25 mouse cellular contexts compared by ENCODE assay signal in the genomic region with DNA sequence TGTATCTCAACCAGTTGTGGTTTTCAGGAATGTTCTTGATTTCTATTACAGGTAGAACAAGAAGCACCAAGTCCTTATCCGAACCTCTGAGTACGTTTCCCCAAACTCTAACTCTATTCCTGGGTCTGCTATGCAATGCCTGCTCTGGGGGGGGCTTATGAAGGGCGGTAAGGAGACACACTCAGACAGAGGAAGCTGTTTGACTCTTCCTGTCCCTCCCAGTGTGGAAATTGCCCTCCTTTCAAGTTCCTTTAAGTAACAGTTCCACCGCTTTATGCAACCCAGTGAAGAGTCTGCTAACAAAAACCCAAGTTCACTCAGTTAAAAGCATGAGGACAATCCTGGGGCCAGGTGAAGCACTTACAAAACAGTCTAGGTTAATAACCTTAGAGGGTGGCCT. TPM values are rescaled to one million over a fixed set of nuclear protein-coding genes. Genes with fewer than 3 reads are reported as not detected.
A peak's percentile ranks its signal among the peaks of the same experiment; 100 is the strongest.
DNase-seq lines count a peak whose midpoint lies in the region; ATAC-seq and TF ChIP-seq lines count a peak whose summit lies in the region.
"Had no signal": no experiment of that assay in that cellular context is flagged by ENCODE, and none has a peak within 500 bp of the region (broad histone marks: within the 10 kb centered on the region; RNA-seq: fewer than 3 reads in every experiment).

No protein-coding gene starts in this region.

- DNase-seq in kidney, postnatal 0 days (ENCODE audit: low spot score), result peak; percentile 9
- DNase-seq in kidney, adult 18-20 months, result no peak
- peak; percentile 36 for DNase-seq in lung, postnatal 36 days
- DNase-seq in lung, adult 18-20 months, result no peak
- peak; percentile 12 for DNase-seq in fibroblast of lung, adult 2 months (ENCODE audit: low read depth)
- no peak for DNase-seq in stomach, postnatal 0 days (ENCODE audit: low spot score)
- no peak for DNase-seq in T-cell, adult 2 months (ENCODE audit: low spot score)
- DNase-seq: adrenal gland, postnatal 10 days; cerebellum, adult 18-20 months; cerebellum, postnatal 25 days; gastrocnemius, postnatal 25 days; heart, postnatal 14 days; kidney, postnatal 10 days; right cerebral cortex, postnatal 4 days had no signal

- TF ChIP-seq EP300 in stomach, postnatal 0 days (optimal IDR thresholded peaks at IDR 0.05), result no peak

- ATAC-seq in kidney, postnatal 0 days (replicated peaks; ENCODE audit: low FRiP score, low read depth), result no peak
- no peak for ATAC-seq in stomach, postnatal 0 days (ENCODE audit: low FRiP score, low TSS enrichment)
- no peak for ATAC-seq in forebrain, embryonic 12.5 days (ENCODE audit: low FRiP score)
- ATAC-seq: forebrain, embryonic 15.5 days; intestine, embryonic 15.5 days had no signal

- 53% methylated on average over 4 of the region's 4 CpGs for WGBS in kidney, postnatal 0 days
- WGBS in stomach, postnatal 0 days, result 56% methylated on average over 4 of the region's 4 CpGs
- 70% methylated on average over 4 of the region's 4 CpGs for WGBS in forebrain, embryonic 12.5 days

- no peak overlapping the region for H3K4me3 ChIP-seq in kidney, postnatal 0 days (replicated peaks; ENCODE audit: low read depth, low read length)
- H3K4me3 ChIP-seq in stomach, postnatal 0 days (ENCODE audit: low read depth, low read length), result no peak overlapping the region
- H3K4me3 ChIP-seq in forebrain, embryonic 12.5 days (replicated peaks), result no peak overlapping the region
- H3K4me3 ChIP-seq: forebrain, embryonic 15.5 days; heart, embryonic 12.5 days; hindbrain, embryonic 15.5 days; intestine, embryonic 15.5 days; limb, embryonic 10.5 days; lung, embryonic 15.5 days had no signal

- H3K27me3 ChIP-seq in kidney, postnatal 0 days (ENCODE audit: insufficient read depth, low read length), result no peaks in the 10 kb centered on the region
- no peaks in the 10 kb centered on the region for H3K27me3 ChIP-seq in stomach, postnatal 0 days (ENCODE audit: control insufficient read depth, insufficient read depth, low read length)
- H3K27me3 ChIP-seq in forebrain, embryonic 12.5 days, result no peaks in the 10 kb centered on the region
- H3K27me3 ChIP-seq: forebrain, embryonic 15.5 days; heart, embryonic 12.5 days; hindbrain, embryonic 15.5 days; intestine, embryonic 15.5 days; lung, embryonic 15.5 days had no signal

- H3K9ac ChIP-seq in kidney, postnatal 0 days (ENCODE audit: low read depth, low read length), result no peak overlapping the region
- H3K9ac ChIP-seq in stomach, postnatal 0 days (ENCODE audit: low read length), result no peak overlapping the region
- H3K9ac ChIP-seq in forebrain, embryonic 12.5 days, result no peak overlapping the region
- H3K9ac ChIP-seq: forebrain, embryonic 15.5 days; heart, embryonic 12.5 days; hindbrain, embryonic 15.5 days; intestine, embryonic 15.5 days; lung, embryonic 15.5 days had no signal

- H3K36me3 ChIP-seq in kidney, postnatal 0 days (ENCODE audit: insufficient read depth, low read length), result no peaks in the 10 kb centered on the region
- H3K36me3 ChIP-seq in stomach, postnatal 0 days (ENCODE audit: control insufficient read depth, insufficient read depth, low read length), result no peaks in the 10 kb centered on the region
- no peaks in the 10 kb centered on the region for H3K36me3 ChIP-seq in forebrain, embryonic 12.5 days (replicated peaks)
- H3K36me3 ChIP-seq: forebrain, embryonic 15.5 days; heart, embryonic 12.5 days; hindbrain, embryonic 15.5 days; intestine, embryonic 15.5 days; limb, embryonic 10.5 days; lung, embryonic 15.5 days had no signal

- H3K4me1 ChIP-seq in kidney, postnatal 0 days (replicated peaks; ENCODE audit: insufficient read depth, low read length), result no peaks in the 10 kb centered on the region
- no peaks in the 10 kb centered on the region for H3K4me1 ChIP-seq in stomach, postnatal 0 days (replicated peaks; ENCODE audit: control insufficient read depth, insufficient read depth)
- no peaks in the 10 kb centered on the region for H3K4me1 ChIP-seq in forebrain, embryonic 12.5 days
- H3K4me1 ChIP-seq: forebrain, embryonic 15.5 days; heart, embryonic 12.5 days; hindbrain, embryonic 15.5 days; intestine, embryonic 15.5 days; limb, embryonic 10.5 days; lung, embryonic 15.5 days had no signal

- no peak for TF ChIP-seq CTCF in kidney, postnatal 0 days (IDR thresholded peaks at IDR 0.05; ENCODE audit: low read depth)
- TF ChIP-seq CTCF in stomach, postnatal 0 days (IDR thresholded peaks at IDR 0.05; ENCODE audit: low read depth), result no peak

- H3K9me3 ChIP-seq in kidney, postnatal 0 days (replicated peaks; ENCODE audit: low read length), result no peaks in the 10 kb centered on the region
- no peaks in the 10 kb centered on the region for H3K9me3 ChIP-seq in stomach, postnatal 0 days (ENCODE audit: control insufficient read depth, low read length)
- H3K9me3 ChIP-seq in forebrain, embryonic 12.5 days, result no peaks in the 10 kb centered on the region
- H3K9me3 ChIP-seq: forebrain, embryonic 15.5 days; hindbrain, embryonic 15.5 days; intestine, embryonic 15.5 days; limb, embryonic 10.5 days; lung, embryonic 15.5 days had no signal

- H3K4me2 ChIP-seq in kidney, postnatal 0 days (ENCODE audit: low read length), result no peak overlapping the region
- H3K4me2 ChIP-seq in stomach, postnatal 0 days (replicated peaks; ENCODE audit: low read depth), result no peak overlapping the region
- H3K4me2 ChIP-seq in forebrain, embryonic 12.5 days, result no peak overlapping the region
- H3K4me2 ChIP-seq: forebrain, embryonic 15.5 days; heart, embryonic 12.5 days; hindbrain, embryonic 15.5 days; intestine, embryonic 15.5 days; lung, embryonic 15.5 days had no signal

- no peak overlapping the region for H3K27ac ChIP-seq in kidney, postnatal 0 days
- no peak overlapping the region for H3K27ac ChIP-seq in stomach, postnatal 0 days (replicated peaks)
- H3K27ac ChIP-seq in forebrain, embryonic 12.5 days, result no peak overlapping the region
- H3K27ac ChIP-seq: forebrain, embryonic 15.5 days; hindbrain, embryonic 15.5 days; intestine, embryonic 15.5 days; limb, embryonic 10.5 days; lung, embryonic 15.5 days had no signal

RNA-seq across cellular contexts. Expression of gene BC051142, which starts 38.5 kb away (rescaled TPM):
- 1.2 and 1.4 TPM in 2 replicates for polyA plus RNA-seq in kidney, postnatal 0 days (2015; fragmentation: Nextera tagmentation; extraction: Ambion mirVana)
- polyA plus RNA-seq in stomach, postnatal 0 days (2015; fragmentation: Nextera tagmentation; extraction: Ambion mirVana), result 0.59 and 0.86 TPM in 2 replicates
- 2.4 and 2.6 TPM in 2 replicates for polyA plus RNA-seq in forebrain, embryonic 12.5 days (2016; fragmentation: Nextera tagmentation; extraction: Ambion mirVana)
- polyA plus RNA-seq: C2C12; heart, embryonic 12.5 days had no signal

RNA-seq across cellular contexts. Expression of gene Btnl4, which starts 40.0 kb away (rescaled TPM):
- not detected in 2 replicates for polyA plus RNA-seq in kidney, postnatal 0 days (2015; fragmentation: Nextera tagmentation; extraction: Ambion mirVana)
- 4.7 and 5.0 TPM in 2 replicates for polyA plus RNA-seq in stomach, postnatal 0 days (2015; fragmentation: Nextera tagmentation; extraction: Ambion mirVana)
- polyA plus RNA-seq in forebrain, embryonic 12.5 days (2016; fragmentation: Nextera tagmentation; extraction: Ambion mirVana), result not detected in 2 replicates
- polyA plus RNA-seq: C2C12; forebrain, embryonic 15.5 days; heart, embryonic 12.5 days; hindbrain, embryonic 15.5 days; limb, embryonic 10.5 days; liver, adult 2 months; lung, embryonic 15.5 days; midbrain, postnatal 0 days; neural tube, embryonic 11.5 days had no signal

Comparison
In these comparisons a context has a peak if more than half of its experiments do, and no peak if none do; other contexts are left out.
1. DNase-seq: peak in kidney, postnatal 0 days (single experiment), lung, postnatal 36 days (single experiment) and fibroblast of lung, adult 2 months (single experiment); none in kidney, adult 18-20 months (single experiment), lung, adult 18-20 months (0 of 2), stomach, postnatal 0 days (single experiment) and T-cell, adult 2 months (single experiment).